Mouse (Mus musculus) fat pad, adult 2 months (tissue): ENCODE measurements at regions not wholly inside any gene's neighbourhood (a gene's known extent, or its start where the extent isn't known, plus 50 kb on each side); places are given as distances from the start of the nearest gene placed in this dataset.
"Not testable (repeated sequence)": the region's sequence is repeated elsewhere in the genome, so short reads cannot be mapped to it uniquely, and the experiment has no call there.

ENCODE experiments used
- DNase-seq: peaks from one replicate; pipeline ENCODE4 v3.0.0-alpha.2; 2011; ENCODE audit warnings: low read depth, low spot score; ENCODE audit errors: extremely low read depth

GRCm38 (mm10) chr13:5697329-5697728 lies 164.0 kb upstream of the Klf6 start:
- not testable (repeated sequence) for DNase-seq

DNA sequence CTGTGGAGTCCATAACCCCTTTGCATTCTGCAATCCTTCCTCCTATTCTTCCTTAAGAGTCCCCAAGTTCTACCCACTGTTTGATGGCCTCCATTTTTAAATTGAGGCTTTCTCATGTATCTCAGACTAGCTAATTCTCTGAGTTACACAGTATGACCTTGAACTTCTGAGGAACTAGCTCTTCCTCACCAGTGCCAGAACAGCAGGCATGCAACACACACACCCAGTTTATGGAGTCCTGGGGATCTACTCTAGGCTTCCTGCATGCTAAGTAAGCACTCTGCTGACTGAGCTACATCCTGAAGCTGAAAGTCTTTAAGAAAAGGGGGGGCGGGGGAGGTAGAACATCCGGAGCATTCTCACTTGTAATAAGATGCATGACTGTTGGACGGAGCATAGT lies 159.2 kb upstream of the Klf6 start:
- DNase-seq = no peak

DNA sequence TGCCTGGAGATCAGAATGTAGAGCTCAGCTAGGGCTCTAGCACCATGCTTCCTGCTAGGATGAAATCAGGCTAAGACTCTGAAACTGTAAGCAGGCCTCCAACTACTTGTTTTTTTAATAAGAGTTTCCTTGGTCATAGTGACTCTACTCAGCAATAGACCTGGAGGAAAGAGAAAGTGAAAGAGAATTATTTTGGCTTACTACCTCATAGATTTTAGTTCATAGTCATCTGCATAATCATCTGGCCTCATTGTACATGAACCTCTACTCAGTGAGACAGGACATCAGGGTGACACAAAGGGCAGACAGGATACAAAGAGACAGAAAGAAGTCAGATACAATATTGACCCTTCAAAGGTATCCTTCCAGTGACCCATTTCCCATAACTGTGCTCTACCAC lies 156.3 kb upstream of the Klf6 start:
- no peak for DNase-seq

- DNase-seq = no peak
Observed at GRCm38 (mm10) chr13:5711646-5712045, 149.6 kb upstream of the Klf6 start.

DNA sequence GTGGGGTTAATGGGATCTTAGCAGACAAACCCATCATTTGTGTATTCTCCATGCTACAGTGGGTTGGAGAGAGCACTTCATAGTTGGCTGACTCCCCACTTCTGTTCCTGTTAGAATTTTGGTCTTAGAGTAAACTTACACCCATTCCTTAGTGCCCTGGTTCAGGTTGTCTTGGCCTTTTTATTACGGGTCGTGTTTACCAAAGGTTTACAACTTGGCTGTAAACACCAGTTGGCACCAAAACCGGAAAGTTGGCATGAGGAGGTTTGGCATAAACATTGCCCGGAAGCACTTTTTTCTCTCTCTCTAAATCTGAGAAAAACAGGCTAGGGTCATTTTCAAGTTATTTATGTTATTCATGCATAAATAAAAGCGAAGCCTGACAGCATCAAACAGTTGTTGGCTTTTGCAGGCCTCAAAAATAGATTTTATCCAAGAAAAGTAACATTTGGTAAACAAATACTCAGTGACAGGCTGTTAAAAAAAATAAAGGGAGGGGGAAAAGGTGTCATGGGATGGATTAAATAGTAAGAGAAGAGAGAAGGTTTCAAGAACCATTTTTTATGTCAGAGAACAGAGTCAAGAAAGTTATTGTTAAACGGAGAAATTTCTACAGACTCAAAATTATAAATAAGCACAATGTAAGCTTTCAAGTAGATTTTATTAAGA lies 148.0 kb upstream of the Klf6 start:
- DNase-seq = no peak

GRCm38 (mm10) chr13:5714191-5714591 lies 147.1 kb upstream of the Klf6 start:
- DNase-seq = no peak

- DNase-seq = no peak
Observed at GRCm38 (mm10) chr13:5714793-5715192, 146.5 kb upstream of the Klf6 start.

DNA sequence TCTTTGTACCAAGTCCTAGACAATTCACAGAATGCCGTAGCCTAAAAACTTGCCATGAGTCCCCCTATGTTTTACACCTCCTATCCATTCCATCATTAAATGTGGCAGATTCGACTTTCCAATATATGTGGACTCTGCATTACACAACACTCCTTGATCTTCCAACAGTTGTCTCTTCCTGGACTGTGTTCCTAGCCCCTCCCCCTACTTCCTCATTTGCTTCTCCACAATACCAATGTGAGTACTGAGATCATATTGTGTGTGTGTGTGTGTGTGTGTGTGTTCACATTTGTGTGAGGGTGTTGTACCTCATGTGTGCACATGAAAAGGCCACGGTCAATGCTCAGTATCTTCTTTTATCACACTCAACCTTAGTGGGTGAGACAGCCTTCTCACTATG lies 144.5 kb upstream of the Klf6 start:
- DNase-seq = no peak

DNA sequence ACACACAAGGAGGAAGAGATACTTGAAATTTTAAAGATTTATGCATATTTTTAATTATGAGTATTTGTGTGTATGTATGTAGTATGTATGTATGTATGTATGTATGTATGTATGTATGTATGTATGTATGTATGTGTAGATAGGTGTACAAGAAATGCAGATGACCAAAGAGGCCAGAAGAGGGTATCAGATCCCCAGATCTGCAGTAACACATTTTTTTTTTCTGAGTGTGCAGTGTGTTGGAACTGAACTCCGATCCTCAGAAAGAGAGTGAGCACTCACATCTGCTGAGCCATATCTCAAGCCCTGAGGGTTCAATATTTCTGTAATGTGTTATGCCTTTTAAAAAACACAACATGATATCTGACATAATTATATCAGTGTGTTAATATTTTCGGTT lies 138.0 kb upstream of the Klf6 start:
- no peak for DNase-seq

DNA sequence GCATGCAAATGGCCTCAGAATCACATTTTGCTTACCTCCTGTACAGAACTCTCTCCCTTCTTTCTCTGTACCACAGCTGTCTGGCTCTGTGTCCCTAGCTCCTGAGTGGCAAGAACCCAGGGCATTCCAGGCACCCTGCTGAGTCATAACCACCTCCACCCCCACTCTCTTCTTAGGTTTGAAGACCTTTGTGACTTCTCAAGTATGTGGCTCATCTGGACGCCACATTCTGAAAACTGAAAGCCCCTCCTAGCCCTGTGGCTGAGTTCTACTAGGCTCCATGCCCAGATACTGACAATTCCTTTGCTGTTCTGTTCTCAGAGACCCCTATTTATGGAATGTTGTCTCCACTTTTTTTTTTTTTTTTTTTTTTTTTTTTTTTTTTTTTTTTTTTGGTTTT lies 136.9 kb upstream of the Klf6 start:
- DNase-seq = no peak

- DNase-seq = no peak
Observed at GRCm38 (mm10) chr13:5725984-5726383, 135.3 kb upstream of the Klf6 start.

GRCm38 (mm10) chr13:5726446-5726845 lies 134.8 kb upstream of the Klf6 start:
- DNase-seq = no peak

- DNase-seq = no peak
Observed at GRCm38 (mm10) chr13:5728172-5728571, 133.1 kb upstream of the Klf6 start.

DNA sequence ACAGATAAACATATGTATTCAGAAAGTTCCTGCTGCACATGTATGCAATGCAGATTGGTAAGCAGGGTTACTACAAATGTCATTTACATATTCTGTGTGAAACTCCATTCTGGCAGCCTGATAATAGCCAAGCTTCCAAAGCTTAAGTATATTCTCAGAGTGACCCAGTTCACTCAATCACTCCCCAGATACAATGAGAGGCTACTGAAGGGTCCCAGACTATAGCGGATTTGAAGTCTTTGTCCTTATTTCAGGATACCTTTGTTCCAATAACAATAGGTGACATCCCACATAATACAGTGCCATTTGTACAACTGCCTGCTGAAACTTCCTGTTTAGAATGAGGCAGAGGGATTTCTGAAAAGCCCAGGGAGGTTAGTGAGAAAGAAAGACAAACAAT lies 132.5 kb upstream of the Klf6 start:
- no peak for DNase-seq

DNA sequence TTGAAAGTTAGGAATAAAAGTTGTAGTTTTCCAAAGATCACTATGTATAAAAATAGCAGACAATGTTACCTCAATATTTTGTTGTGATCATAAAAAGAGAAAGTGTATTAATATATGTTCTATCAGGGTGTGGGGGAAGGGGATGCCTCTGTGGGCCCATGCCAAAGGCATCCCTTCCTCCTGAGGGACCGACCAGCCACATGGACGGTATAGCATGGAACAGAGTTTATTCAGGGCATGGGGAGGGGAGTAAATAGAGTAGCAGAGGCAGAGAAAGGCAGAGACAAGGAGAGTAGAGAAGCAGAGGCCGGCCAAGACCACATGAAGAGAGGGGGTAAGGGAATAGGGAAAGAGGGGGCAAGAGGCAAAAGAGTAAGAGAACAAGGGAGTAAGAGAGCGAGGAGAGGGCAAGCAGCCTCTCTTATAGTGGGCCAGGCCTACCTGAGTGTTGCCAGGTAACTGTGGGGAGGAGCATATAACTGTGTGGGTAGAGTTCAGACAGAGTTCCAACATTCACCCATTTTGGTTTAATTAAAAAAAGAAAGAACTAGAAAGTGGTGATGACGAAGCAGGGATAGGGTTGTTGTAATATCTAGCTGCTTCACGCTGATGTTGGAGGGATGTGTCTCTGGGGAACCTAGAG lies 131.7 kb upstream of the Klf6 start:
- no peak for DNase-seq

GRCm38 (mm10) chr13:5732206-5732605 lies 129.1 kb upstream of the Klf6 start:
- no peak for DNase-seq

- DNase-seq = no peak
Observed at GRCm38 (mm10) chr13:5735027-5735624, 126.2 kb upstream of the Klf6 start.

- no peak for DNase-seq
Observed at GRCm38 (mm10) chr13:5736472-5736871, 124.8 kb upstream of the Klf6 start.

DNA sequence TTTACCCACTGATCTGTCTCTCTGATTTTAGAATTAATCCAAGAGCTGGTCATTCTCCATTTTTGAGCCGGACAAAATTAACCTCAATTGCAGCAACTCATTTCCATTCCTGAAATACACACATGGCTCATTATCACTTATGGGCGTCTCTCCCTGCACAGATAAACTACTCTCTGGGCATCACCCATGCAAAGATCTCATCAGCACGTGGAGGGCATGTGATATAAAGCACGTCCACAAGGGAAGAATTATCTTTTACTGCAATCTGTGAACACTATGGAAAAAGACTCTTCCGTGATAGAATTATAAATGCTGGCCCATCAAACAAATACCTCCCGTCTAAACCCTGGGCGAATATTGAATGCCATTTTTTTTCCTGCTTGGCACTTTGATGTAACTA lies 124.1 kb upstream of the Klf6 start:
- no peak for DNase-seq

DNA sequence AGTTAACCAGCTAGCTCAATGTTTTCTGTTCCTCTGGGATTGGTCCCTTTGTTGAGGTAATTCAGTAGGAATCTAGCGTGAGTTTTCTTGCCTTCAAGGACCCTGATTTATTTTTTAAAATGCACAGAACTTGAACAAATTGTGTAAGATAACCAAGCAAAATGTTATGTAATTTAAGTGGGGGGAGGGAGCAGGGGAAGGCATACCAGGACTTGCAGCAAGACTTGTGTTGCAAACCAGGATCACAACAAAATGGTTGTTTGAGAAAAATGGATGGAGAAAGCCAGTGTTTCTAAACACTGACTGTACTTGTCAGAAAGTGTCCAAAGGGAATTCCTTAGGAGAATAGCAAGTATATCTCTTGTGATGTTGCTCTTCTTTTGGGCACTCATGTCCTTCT lies 120.5 kb upstream of the Klf6 start:
- DNase-seq = no peak

DNA sequence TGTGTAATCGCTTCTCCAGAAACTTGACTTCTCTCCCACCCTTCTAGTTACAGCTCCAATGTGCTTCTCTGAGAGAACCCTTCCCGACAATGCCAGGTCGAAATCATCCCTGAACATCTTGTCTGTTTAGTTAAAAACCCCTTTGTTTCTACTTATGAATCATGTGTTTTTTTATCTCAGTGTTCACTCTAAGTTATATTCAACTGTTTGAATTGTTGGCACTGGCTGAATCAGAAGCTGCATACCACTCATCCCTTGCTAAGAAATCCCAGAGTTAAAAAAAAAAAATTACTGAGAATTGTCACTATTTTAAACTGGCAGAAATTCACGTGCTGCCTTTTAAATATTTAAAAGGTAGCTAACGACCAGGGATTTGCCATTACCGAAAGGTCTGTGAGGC lies 116.3 kb upstream of the Klf6 start:
- no peak for DNase-seq

- no peak for DNase-seq
Observed at GRCm38 (mm10) chr13:5757176-5757575, 104.1 kb upstream of the Klf6 start.

DNA sequence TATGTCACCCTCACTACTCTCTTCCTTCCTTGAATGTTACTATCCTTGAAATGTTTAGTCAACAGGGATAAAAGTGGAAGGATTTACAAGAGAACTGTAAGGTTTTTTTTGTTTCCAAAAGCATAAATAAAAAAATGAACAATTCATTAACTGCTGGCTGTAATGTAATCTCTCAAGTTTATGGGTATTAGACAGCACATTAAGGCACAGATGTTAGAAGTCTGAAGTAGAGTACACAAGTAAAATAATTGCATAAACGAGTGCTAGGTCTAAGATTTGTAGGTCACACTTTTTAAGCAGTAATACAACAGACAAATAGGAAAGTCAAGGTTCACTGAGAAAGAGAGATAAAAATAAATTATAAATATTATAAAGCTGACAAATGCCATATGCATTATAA lies 103.3 kb upstream of the Klf6 start:
- no peak for DNase-seq
